Mouse (Mus musculus) intestine, postnatal 0 days (tissue): ENCODE results near the gene Rrp9. TPM values are rescaled to one million over a fixed set of nuclear protein-coding genes. Genes with fewer than 3 reads are reported as not detected.

Experiments used
- ATAC-seq: fragments of 200-750 bp; cut with Nextera tagmentation; 2 replicates; pipeline ENCODE4 v1.8.0; 2017; ENCODE audit warnings: mild to moderate bottlenecking, moderate TSS enrichment, moderate library complexity
- H3K27ac ChIP-seq: fragments of 300-500 bp; sonication (generic); 2 replicates; pipeline ENCODE4 v1.5.1; 2014; ENCODE audit warnings: mild to moderate bottlenecking, low read depth, low read length, moderate library complexity
- H3K27me3 ChIP-seq: fragments of 300-500 bp; sonication (generic); replicated peaks from 2 replicates; pipeline ENCODE4 v1.6.1; 2014; ENCODE audit warnings: low read length, mixed read lengths; ENCODE audit not compliant: control insufficient read depth, insufficient read depth
- H3K36me3 ChIP-seq: fragments of 300-500 bp; sonication (generic); 2 replicates; pipeline ENCODE4 v1.6.1; 2014; ENCODE audit warnings: mild to moderate bottlenecking, moderate library complexity; ENCODE audit not compliant: control insufficient read depth, insufficient read depth
- H3K4me1 ChIP-seq: fragments of 300-500 bp; sonication (generic); replicated peaks from 2 replicates; pipeline ENCODE4 v1.6.1; 2014; ENCODE audit warnings: antibody characterized with exemption, low read length, mixed read lengths; ENCODE audit not compliant: control insufficient read depth, insufficient read depth
- H3K4me2 ChIP-seq: fragments of 300-500 bp; sonication (generic); replicated peaks from 2 replicates; pipeline ENCODE4 v1.6.1; 2014; ENCODE audit warnings: low read depth, mild to moderate bottlenecking, moderate library complexity
- H3K4me3 ChIP-seq: fragments of 300-500 bp; sonication (generic); 2 replicates; pipeline ENCODE4 v1.5.1; 2014; ENCODE audit warnings: low read depth, low read length
- H3K9ac ChIP-seq: fragments of 300-500 bp; sonication (generic); 2 replicates; pipeline ENCODE4 v1.6.1; 2014; ENCODE audit warnings: mild to moderate bottlenecking, low read depth, low read length
- H3K9me3 ChIP-seq: fragments of 300-500 bp; sonication (generic); 2 replicates; pipeline ENCODE4 v1.6.1; 2016; ENCODE audit warnings: mixed run types; ENCODE audit not compliant: control insufficient read depth
- CTCF ChIP-seq: sonication (generic); IDR thresholded peaks from 2 replicates; pipeline ENCODE4 v1.5.1; 2016; ENCODE audit warnings: low read depth, mild to moderate bottlenecking, control low read depth, antibody characterized with exemption, moderate library complexity
- WGBS: fragments of 180-500 bp; shearing (Covaris S2); extraction: QIAGEN DNeasy Blood & Tissue Kit; methylation state at CpG from one replicate; pipeline ENCODE4 v1.1.7; 2014; 5-methylcytosine and 5-hydroxymethylcytosine counted together
- polyA plus RNA-seq: library from polyadenylated mRNA; unstranded; fragments of >200 nt; fragmentation: Nextera tagmentation; extraction: Ambion mirVana; gene quantifications from 2 replicates; pipeline ENCODE4 v1.2.1, GENCODE M21; 2015

Rrp9 gene
- polyA plus RNA-seq, 1 experiment from 2014 or later = 17.7 TPM

GRCm38 (mm10) chr9:106513566-106513965 lies 37.8 kb downstream of the Rrp9 start:
- Histone ChIP-seq H3K27ac (no peak overlapping the region), H3K27me3 (no peaks in the 10 kb centered on the region), H3K4me1 (no peaks in the 10 kb centered on the region), H3K4me3 (no peak overlapping the region), H3K4me2 (no peak overlapping the region), H3K36me3 (no peaks in the 10 kb centered on the region), H3K9me3 (no peaks in the 10 kb centered on the region), H3K9ac (no peak overlapping the region)
- ATAC-seq = no peak
- 76% methylated on average over 6 of the region's 6 CpGs for WGBS
- TF ChIP-seq CTCF = no peak

DNA sequence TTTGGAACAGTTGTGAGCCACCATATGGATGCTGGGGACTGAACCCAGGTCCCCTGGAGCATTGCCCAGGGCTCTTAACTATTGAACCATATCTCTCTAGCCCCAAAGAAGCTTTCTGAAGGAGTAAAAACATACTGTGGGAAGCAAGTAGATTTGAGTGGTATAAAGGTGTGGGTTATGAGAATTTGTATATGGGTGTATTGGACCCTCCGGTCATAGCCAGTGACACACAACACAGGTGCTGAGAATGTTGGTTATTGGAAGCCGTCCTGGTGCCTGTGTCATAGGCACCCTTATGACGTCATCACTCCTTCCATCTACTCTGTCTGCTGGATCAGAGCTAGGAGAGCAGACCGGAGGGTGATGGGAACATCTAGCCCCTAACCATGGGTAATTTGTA lies 38.5 kb downstream of the Rrp9 start, which contains the start of gene Iqcf5:
Iqcf5 (plus strand) TSS at position 301 of the 400 bp plus-strand sequence.
- Histone ChIP-seq H3K27ac (no peak within 1 kb of the TSS), H3K9ac (no peak within 1 kb of the TSS), H3K4me3 (no peak within 1 kb of the TSS), H3K4me2 (no peak within 1 kb of the TSS), H3K4me1 (no peaks in the 10 kb centered on the region), H3K36me3 (no peaks in the 10 kb centered on the region), H3K27me3 (no peaks in the 10 kb centered on the region), H3K9me3 (no peaks in the 10 kb centered on the region)
- no peak for TF ChIP-seq CTCF
- 85% methylated on average over 4 of the region's 4 CpGs for WGBS
- no peak for ATAC-seq

DNA sequence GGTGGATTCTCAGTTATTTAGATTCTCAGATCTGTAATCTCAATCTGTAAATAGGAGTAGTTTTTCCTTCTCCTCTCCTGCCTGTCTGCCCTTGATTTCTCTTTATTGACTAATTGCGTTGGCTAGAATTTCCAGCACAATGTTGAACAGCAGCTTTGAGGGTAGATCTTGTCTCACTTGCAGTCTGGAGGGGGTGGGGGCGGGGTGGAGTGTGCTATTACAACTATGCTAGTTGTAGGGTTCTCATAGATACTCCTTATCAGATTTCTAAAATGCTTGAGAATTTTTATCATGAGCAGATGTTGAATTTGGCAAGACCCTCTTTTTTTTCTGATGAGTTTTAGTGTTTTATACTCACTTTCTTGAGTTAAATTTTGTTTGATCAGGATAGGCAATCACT lies 43.7 kb downstream of the Rrp9 start:
- WGBS = 55% methylated on average over 2 of the region's 2 CpGs
- no peak for ATAC-seq
- 0 out of 2 replicates have a peak, but pooled peaks cover 3% of the 10 kb centered on the region for H3K4me1 ChIP-seq
- no peak overlapping the region for H3K4me3 ChIP-seq
- no peak overlapping the region for H3K4me2 ChIP-seq
- no peaks in the 10 kb centered on the region for H3K9me3 ChIP-seq
- no peak overlapping the region for H3K9ac ChIP-seq
- H3K27me3 ChIP-seq = no peaks in the 10 kb centered on the region
- H3K36me3 ChIP-seq = no peaks in the 10 kb centered on the region
- no peak overlapping the region for H3K27ac ChIP-seq
- no peak for TF ChIP-seq CTCF

GRCm38 (mm10) chr9:106519909-106520308 lies 44.1 kb downstream of the Rrp9 start:
- TF ChIP-seq CTCF = no peak
- 0 out of 2 replicates have a peak, but pooled peaks cover 3% of the 10 kb centered on the region for H3K4me1 ChIP-seq
- H3K27ac ChIP-seq = no peak overlapping the region
- no peak overlapping the region for H3K4me2 ChIP-seq
- H3K9me3 ChIP-seq = no peaks in the 10 kb centered on the region
- no peak for ATAC-seq
- H3K27me3 ChIP-seq = no peaks in the 10 kb centered on the region
- 48% methylated on average over 8 of the region's 8 CpGs for WGBS
- H3K9ac ChIP-seq = no peak overlapping the region
- no peak overlapping the region for H3K4me3 ChIP-seq
- no peaks in the 10 kb centered on the region for H3K36me3 ChIP-seq

- H3K4me1 ChIP-seq = no peaks in the 10 kb centered on the region
- H3K4me2 ChIP-seq = no peak overlapping the region
- TF ChIP-seq CTCF = peak; percentile 90
- H3K36me3 ChIP-seq = no peaks in the 10 kb centered on the region
- ATAC-seq = no peak
- H3K9ac ChIP-seq = no peak overlapping the region
- WGBS = 16% methylated on average over 3 of the region's 3 CpGs
- H3K27ac ChIP-seq = no peak overlapping the region
- H3K4me3 ChIP-seq = no peak overlapping the region
- no peaks in the 10 kb centered on the region for H3K9me3 ChIP-seq
- H3K27me3 ChIP-seq = no peaks in the 10 kb centered on the region
Observed at GRCm38 (mm10) chr9:106531833-106532232, 56.1 kb downstream of the Rrp9 start.

DNA sequence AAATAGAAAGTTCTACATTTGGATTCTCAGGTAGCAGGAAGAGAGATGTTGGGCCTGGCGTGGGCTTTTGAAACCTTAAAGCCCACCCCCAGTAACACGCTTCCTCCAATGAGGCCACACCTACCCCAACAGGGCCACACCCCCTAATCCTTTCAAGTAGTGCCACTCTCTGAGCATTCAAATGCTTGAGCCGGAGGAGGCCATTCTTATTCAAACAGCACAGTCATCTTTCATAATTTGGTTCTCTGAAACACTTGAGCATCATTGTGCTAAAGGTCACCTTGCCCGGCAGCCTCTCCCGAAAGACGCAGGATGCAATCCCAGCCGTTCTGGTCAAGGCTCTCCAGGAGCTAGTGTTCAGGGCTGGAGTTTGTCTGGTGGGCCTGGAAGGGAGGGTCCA lies 58.5 kb downstream of the Rrp9 start:
- TF ChIP-seq CTCF = no peak
- Histone ChIP-seq H3K9ac (no peak overlapping the region), H3K4me2 (no peak overlapping the region), H3K27me3 (no peaks in the 10 kb centered on the region), H3K36me3 (no peaks in the 10 kb centered on the region), H3K4me1 (no peaks in the 10 kb centered on the region), H3K27ac (no peak overlapping the region), H3K4me3 (no peak overlapping the region), H3K9me3 (no peaks in the 10 kb centered on the region)
- ATAC-seq = no peak
- WGBS = 90% methylated on average over 7 of the region's 7 CpGs

DNA sequence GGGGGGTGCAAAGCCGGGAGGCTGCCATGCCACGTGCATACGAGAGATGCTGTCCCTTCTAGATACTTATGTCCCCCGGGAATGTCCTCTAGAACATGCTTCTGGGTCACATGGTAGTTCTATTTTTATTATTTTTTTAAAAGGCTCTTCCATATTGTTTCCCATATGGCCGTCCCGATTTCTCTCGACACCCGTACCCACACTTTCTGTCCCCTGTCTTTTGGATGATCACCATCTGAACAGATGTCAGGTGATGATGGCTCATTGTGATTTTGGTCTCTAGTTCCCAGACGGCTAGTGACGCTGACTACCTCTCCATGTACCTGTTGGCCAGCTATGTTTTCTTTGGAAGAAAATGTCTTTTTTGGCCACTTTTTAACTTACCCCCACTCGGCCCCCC lies 59.2 kb downstream of the Rrp9 start:
- Histone ChIP-seq H3K9ac (no peak overlapping the region), H3K27me3 (no peaks in the 10 kb centered on the region), H3K9me3 (no peaks in the 10 kb centered on the region), H3K27ac (no peak overlapping the region), H3K4me2 (no peak overlapping the region), H3K4me3 (no peak overlapping the region), H3K36me3 (no peaks in the 10 kb centered on the region), H3K4me1 (no peaks in the 10 kb centered on the region)
- WGBS = 89% methylated on average over 11 of the region's 11 CpGs
- TF ChIP-seq CTCF = no peak
- no peak for ATAC-seq

Other genes starting within 250 kb of the Rrp9 start
- 81.2 and 82.9 TPM in 2 replicates for gene Alas1, start 227.3 kb upstream of the Rrp9 start, polyA plus RNA-seq
- 11.5 and 12.3 TPM in 2 replicates for gene Poc1a, start 194.9 kb upstream of the Rrp9 start, polyA plus RNA-seq
- gene Dusp7, start 107.3 kb upstream of the Rrp9 start, polyA plus RNA-seq = 4.6 TPM in 2 replicates
- 539 and 575 TPM in 2 replicates for gene Rpl29, start 46.5 kb upstream of the Rrp9 start, polyA plus RNA-seq
- 42.2 and 43.2 TPM in 2 replicates for gene Acy1, start 37.6 kb upstream of the Rrp9 start, polyA plus RNA-seq
- gene Abhd14b, start 28.5 kb upstream of the Rrp9 start, polyA plus RNA-seq = 35.9 and 38.1 TPM in 2 replicates
- gene Abhd14a, start 28.3 kb upstream of the Rrp9 start, polyA plus RNA-seq = 20.8 and 21.0 TPM in 2 replicates
- 13.8 and 15.7 TPM in 2 replicates for gene Pcbp4, start 22.7 kb upstream of the Rrp9 start, polyA plus RNA-seq
- gene Gpr62, start 10.0 kb upstream of the Rrp9 start, polyA plus RNA-seq = 0.17 and 0.26 TPM in 2 replicates
- 2.5 and 3.8 TPM in 2 replicates for gene Parp3, start 986 bp downstream of the Rrp9 start, polyA plus RNA-seq
- gene Iqcf1, start 24.0 kb downstream of the Rrp9 start, polyA plus RNA-seq = not detected in 2 replicates
- not detected in 2 replicates for gene Iqcf5, start 38.6 kb downstream of the Rrp9 start, polyA plus RNA-seq
- not detected in 2 replicates for gene Iqcf3, start 85.7 kb downstream of the Rrp9 start, polyA plus RNA-seq
- gene Iqcf4, start 95.0 kb downstream of the Rrp9 start, polyA plus RNA-seq = not detected in 2 replicates
- gene Iqcf6, start 150.6 kb downstream of the Rrp9 start, polyA plus RNA-seq = not detected in 2 replicates
- not detected in 2 replicates for gene Grm2, start 180.1 kb downstream of the Rrp9 start, polyA plus RNA-seq
- gene Tex264, start 210.0 kb downstream of the Rrp9 start, polyA plus RNA-seq = 100 and 109 TPM in 2 replicates